Mouse (Mus musculus) forebrain, embryonic 13.5 days (tissue): Measurements from ENCODE around the gene Cldnd2. TPM values are rescaled to one million over a fixed set of nuclear protein-coding genes. Genes with fewer than 3 reads are reported as not detected.

ENCODE experiments used
- ATAC-seq: fragments of 200-750 bp; cut with Nextera tagmentation; 2 replicates; pipeline ENCODE4 v1.8.0; 2017
- H3K27ac ChIP-seq: fragments of 300-500 bp; sonication (generic); 2 replicates; pipeline ENCODE4 v1.5.1; 2015; ENCODE audit warnings: inconsistent platforms, mild to moderate bottlenecking, moderate library complexity
- H3K27me3 ChIP-seq: fragments of 300-500 bp; sonication (generic); 2 replicates; pipeline ENCODE4 v1.6.1; 2015; ENCODE audit warnings: mild to moderate bottlenecking, inconsistent platforms
- H3K36me3 ChIP-seq: fragments of 300-500 bp; sonication (generic); 2 replicates; pipeline ENCODE4 v1.6.1; 2015; ENCODE audit warnings: mild to moderate bottlenecking, inconsistent platforms; ENCODE audit not compliant: poor library complexity, severe bottlenecking
- H3K4me1 ChIP-seq: fragments of 300-500 bp; sonication (generic); 2 replicates; pipeline ENCODE4 v1.6.1; 2015; ENCODE audit warnings: inconsistent platforms
- H3K4me2 ChIP-seq: fragments of 300-500 bp; sonication (generic); 2 replicates; pipeline ENCODE4 v1.6.1; 2015; ENCODE audit warnings: inconsistent platforms, mild to moderate bottlenecking, moderate library complexity
- H3K4me3 ChIP-seq: fragments of 300-500 bp; sonication (generic); 2 replicates; pipeline ENCODE4 v1.5.1; 2015; ENCODE audit warnings: mild to moderate bottlenecking, inconsistent platforms
- H3K9ac ChIP-seq: fragments of 300-500 bp; sonication (generic); 2 replicates; pipeline ENCODE4 v1.6.1; 2015; ENCODE audit warnings: mild to moderate bottlenecking, inconsistent platforms
- H3K9me3 ChIP-seq: fragments of 300-500 bp; sonication (generic); replicated peaks from 2 replicates; pipeline ENCODE4 v1.6.1; 2016; ENCODE audit warnings: inconsistent platforms
- WGBS: fragments of 180-500 bp; shearing (Covaris S2); methylation state at CpG from one replicate; pipeline ENCODE4 v1.1.7; 2015; 5-methylcytosine and 5-hydroxymethylcytosine counted together
- polyA plus RNA-seq: library from polyadenylated mRNA; unstranded; fragments of >200 nt; fragmentation: Nextera tagmentation; extraction: Ambion mirVana; gene quantifications from 2 replicates; pipeline ENCODE4 v1.2.1, GENCODE M21; 2015

Cldnd2 gene
- polyA plus RNA-seq, 1 experiment from 2014 or later: not detected

DNA sequence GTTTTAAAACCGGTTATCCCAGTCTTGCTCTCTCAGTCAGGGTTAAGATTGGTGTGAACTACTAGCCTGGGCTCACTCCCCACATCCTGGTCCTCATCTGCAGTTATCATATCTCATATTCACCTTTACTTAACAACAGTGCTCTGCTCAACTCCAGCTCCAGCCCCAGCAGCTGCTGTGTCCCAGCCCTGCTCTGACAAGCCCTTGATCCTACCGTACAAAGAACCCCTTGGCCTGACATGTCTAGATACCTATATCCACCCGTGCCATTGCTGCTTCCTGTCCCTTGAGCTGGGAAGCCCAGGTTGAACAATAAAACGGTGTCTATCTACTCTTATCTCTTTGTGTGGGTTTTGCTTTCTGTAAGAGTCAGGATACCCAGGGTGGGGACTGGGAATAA is 11.1 kb upstream of the Cldnd2 start:
- H3K27me3 ChIP-seq: no peaks in the 10 kb centered on the region
- no peaks in the 10 kb centered on the region for H3K9me3 ChIP-seq
- no peak overlapping the region for H3K4me3 ChIP-seq
- H3K9ac ChIP-seq: no peak overlapping the region
- H3K4me1 ChIP-seq: no peaks in the 10 kb centered on the region
- no peak overlapping the region for H3K27ac ChIP-seq
- WGBS: 61% methylated on average over 4 of the region's 4 CpGs
- no peak overlapping the region for H3K4me2 ChIP-seq
- no peaks in the 10 kb centered on the region for H3K36me3 ChIP-seq
- ATAC-seq: no peak

DNA sequence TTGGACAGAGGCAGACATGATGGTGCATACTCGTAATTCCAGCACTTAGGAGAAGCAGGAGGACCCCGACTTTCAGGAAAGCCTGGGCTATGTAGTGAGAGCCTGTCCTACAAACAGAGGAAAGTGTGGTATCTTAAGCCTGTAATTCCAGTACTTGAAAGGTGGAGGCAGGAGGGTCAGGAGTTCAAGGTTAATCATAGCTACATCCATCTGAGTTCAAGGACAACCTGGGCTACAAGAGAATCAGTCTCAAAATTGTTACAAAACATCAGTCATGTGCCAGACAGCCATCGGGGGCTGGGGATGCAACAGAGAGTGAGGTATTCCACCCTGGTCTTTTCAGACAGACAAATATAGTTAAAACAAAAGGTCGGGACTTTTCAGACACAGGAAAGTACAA is 7.7 kb upstream of the Cldnd2 start:
- Histone ChIP-seq H3K9ac (no peak overlapping the region), H3K4me3 (no peak overlapping the region), H3K4me2 (no peak overlapping the region), H3K9me3 (no peaks in the 10 kb centered on the region), H3K27ac (no peak overlapping the region), H3K36me3 (no peaks in the 10 kb centered on the region), H3K4me1 (no peaks in the 10 kb centered on the region), H3K27me3 (no peaks in the 10 kb centered on the region)
- ATAC-seq: no peak
- 76% methylated on average over 4 of the region's 4 CpGs for WGBS

DNA sequence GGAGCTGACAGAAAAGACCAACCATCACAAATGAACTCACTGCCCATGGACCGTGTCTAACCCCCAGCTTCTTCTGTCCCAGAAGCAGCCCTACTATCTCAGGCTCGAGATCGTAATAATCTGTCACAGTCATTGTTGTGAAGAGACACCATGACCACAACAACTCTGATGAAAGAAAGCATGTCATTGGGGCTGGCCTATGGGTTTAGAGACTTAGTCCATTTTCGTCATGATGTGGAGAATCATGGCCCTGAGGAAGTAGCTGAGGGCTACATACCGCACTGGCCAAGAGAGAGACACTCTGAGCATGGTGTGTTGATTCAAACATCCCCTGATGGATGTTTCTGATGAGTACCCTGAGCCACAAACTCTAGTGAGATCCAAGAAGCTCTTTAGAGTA is 5.9 kb upstream of the Cldnd2 start:
- no peak for ATAC-seq
- H3K4me1 ChIP-seq: no peaks in the 10 kb centered on the region
- H3K27ac ChIP-seq: no peak overlapping the region
- H3K4me2 ChIP-seq: no peak overlapping the region
- no peaks in the 10 kb centered on the region for H3K27me3 ChIP-seq
- H3K4me3 ChIP-seq: no peak overlapping the region
- H3K36me3 ChIP-seq: no peaks in the 10 kb centered on the region
- H3K9ac ChIP-seq: no peak overlapping the region
- H3K9me3 ChIP-seq: no peaks in the 10 kb centered on the region
- 89% methylated on average over 5 of the region's 5 CpGs for WGBS

DNA sequence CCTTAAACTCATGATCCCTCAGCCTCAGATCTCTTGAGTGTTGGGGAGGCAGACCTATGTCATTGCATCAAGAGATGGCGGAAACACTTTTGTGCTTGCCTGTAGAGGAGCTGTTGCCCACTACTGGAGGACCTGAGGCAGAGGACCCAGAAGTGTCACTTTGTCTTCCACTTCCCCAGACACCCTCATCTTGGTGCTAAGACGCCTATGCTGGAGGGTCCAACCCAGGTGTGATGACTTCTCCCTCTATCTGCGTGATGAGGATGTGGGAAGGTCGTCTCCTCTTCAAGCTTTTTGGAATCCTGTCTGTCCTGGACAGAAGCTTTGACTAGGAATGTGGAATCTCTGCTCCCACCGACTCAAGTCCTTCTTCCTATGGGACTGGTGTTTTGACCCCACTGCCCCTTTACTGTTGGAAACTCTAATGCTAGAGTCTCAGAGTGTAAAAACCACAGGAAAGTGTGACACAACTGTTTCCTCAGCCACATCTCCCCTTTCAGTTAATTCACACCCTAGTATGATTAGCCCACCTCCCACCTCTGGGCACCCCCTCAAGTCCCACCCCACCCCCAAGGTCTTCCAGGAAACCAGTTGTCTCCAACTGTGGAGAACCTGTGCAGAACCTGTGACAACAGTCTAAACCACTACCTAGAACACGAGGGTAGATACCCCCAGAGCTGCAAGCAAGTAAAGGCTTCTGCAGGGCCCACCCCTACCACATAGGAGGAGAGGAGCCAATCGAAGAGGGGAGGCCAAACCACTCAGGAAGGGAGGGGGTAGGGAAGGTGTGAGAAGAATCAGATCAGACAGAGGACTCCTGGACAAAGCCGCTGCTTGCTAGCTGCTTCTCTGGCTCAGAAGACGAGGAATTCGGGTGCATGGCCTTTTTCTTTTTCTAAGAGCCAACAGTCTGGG is 4.0 kb upstream of the Cldnd2 start, which contains the start of gene Nkg7:
Gene Nkg7, plus strand, starts transcription at position 733 of the 915 bp plus-strand sequence.
- 78% methylated on average over 10 of the region's 10 CpGs for WGBS
- no peak within 1 kb of the TSS for H3K27ac ChIP-seq
- no peaks in the 10 kb centered on the region for H3K9me3 ChIP-seq
- H3K4me2 ChIP-seq: no peak within 1 kb of the TSS
- no peaks in the 10 kb centered on the region for H3K4me1 ChIP-seq
- no peak within 1 kb of the TSS for H3K4me3 ChIP-seq
- H3K9ac ChIP-seq: no peak within 1 kb of the TSS
- no peak for ATAC-seq
- H3K27me3 ChIP-seq: 0 out of 2 replicates have a peak, but pooled peaks cover 1% of the 10 kb centered on the region
- no peaks in the 10 kb centered on the region for H3K36me3 ChIP-seq

DNA sequence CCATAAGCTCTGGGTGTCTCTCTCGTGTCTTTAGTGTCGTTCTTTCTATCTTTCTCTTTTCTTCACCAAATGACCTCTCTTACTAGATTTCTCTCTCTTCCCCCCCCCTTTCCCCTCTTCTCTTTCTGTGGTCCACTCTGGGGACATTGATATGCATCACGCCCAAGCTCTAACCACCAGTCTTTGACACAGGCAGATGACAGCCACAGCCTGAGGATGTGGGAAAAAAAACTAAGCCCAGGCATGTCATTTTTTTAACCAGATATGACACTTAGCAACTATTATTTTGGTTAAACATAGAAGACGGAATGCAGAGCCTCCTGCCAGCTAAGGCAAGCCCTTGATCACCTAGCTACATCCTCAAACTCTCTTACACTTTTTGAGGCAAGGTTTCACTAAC is 2.0 kb upstream of the Cldnd2 start:
- no peak for ATAC-seq
- Histone ChIP-seq H3K4me2 (no peak overlapping the region), H3K9me3 (no peaks in the 10 kb centered on the region), H3K27ac (no peak overlapping the region), H3K4me3 (no peak overlapping the region), H3K9ac (no peak overlapping the region), H3K27me3 (0 out of 2 replicates have a peak, but pooled peaks cover 2% of the 10 kb centered on the region), H3K36me3 (no peaks in the 10 kb centered on the region), H3K4me1 (peaks cover 10% of the 10 kb centered on the region)
- 80% methylated on average over 4 of the region's 4 CpGs for WGBS

DNA sequence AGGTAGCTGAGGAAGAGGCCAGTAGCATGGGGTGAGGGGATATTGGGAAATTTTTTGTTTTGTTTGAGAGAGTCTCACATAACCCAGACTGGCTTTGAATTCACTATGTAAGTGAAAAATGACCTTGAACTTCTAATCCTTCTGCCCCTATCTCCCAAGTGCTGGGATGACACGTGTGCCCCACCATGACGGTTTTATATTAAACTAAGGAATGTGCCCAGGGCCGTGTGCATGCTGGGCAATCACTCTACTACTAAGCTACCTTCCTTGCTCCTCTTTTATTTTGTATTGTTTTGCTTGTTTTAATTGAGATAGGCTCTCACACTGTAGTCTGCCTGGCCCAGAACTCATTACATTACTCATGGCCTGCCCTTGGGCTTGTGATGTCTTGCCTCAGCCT is 489 bp downstream of the Cldnd2 start:
- H3K9me3 ChIP-seq: no peaks in the 10 kb centered on the region

DNA sequence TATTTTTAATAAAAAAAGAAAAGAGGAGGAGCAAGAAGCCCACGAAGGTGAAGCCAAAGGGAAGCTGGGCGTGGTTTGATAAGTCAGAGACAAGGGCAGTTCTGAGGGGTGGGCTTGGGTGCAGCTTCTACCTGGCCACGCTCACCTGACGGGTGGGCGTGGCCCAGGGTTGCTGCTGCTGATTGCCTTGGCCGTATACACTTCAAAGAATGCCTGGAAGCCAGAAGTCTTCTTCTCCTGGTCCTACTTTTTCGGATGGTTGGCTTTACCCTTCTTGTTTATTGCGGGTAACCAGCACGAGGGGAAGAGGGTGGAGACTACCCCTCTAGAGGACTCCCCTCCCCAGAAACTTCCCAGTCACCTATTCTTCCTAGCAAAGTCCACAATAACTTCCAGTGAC is 2.1 kb downstream of the Cldnd2 start:
- 8% methylated on average over 7 of the region's 9 CpGs for WGBS

More for the DNA sequence above, 489 bp downstream of the Cldnd2 start:
- WGBS: 80% methylated on average over 3 of the region's 3 CpGs
- H3K36me3 ChIP-seq: no peaks in the 10 kb centered on the region
- no peak overlapping the region for H3K27ac ChIP-seq
- H3K4me3 ChIP-seq: no peak overlapping the region
- no peak overlapping the region for H3K9ac ChIP-seq
- H3K4me2 ChIP-seq: no peak overlapping the region
- H3K4me1 ChIP-seq: peaks cover 21% of the 10 kb centered on the region
- no peak for ATAC-seq
- 0 out of 2 replicates have a peak, but pooled peaks cover 2% of the 10 kb centered on the region for H3K27me3 ChIP-seq

DNA sequence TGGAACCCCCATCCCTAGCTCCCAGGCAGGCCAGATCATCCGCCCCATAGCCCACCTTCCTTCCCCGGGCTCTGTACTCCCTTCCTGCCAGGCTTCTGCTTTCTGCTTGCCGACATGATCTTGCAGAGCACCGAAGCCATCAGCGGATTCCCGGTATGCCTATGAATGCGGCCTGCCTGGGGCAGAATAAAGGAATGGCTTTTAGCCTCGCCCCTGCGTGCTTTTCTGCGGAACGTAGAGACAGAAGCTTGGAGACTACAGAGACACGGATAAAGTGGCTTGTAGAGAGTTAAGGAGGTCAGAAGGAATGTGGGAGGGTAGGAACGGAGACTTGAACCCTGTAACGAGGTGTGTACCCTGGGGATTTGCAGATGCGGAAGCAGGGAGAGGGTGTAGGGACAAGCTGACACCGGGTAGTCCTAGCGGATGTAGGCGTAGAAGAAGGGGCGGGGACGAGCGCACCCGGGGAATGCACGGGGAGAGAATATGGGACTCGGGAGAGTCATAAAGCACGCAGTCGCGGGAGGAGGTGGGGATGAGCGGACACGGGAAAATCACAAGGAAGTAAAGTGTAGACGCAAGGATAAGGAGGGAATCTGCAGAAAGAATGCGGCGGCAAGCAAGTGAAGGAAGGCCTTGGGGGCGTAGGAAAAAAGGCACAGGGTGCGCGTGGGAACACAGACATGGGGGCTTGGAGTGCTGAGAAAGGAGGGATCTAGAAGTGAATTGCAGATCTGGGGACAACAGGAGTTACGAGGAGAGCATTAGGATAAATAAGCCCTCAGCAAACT is 2.7 kb downstream of the Cldnd2 start:
- H3K4me3 ChIP-seq: peak overlapping the region; percentile 57
- peaks cover 21% of the 10 kb centered on the region for H3K4me1 ChIP-seq
- no peaks in the 10 kb centered on the region for H3K9me3 ChIP-seq
- peak; percentile 86 for ATAC-seq
- WGBS: 1% methylated on average over 36 of the region's 36 CpGs
- H3K9ac ChIP-seq: peak overlapping the region; percentile 68
- peak overlapping the region; percentile 75 for H3K27ac ChIP-seq
- 0 out of 2 replicates have a peak, but pooled peaks cover 2% of the 10 kb centered on the region for H3K27me3 ChIP-seq
- H3K36me3 ChIP-seq: no peaks in the 10 kb centered on the region
- peak overlapping the region; percentile 84 for H3K4me2 ChIP-seq

More for the DNA sequence above, 2.1 kb downstream of the Cldnd2 start:
- no peak for ATAC-seq
- Histone ChIP-seq H3K4me2 (peak overlapping the region; percentile 84), H3K9me3 (no peaks in the 10 kb centered on the region), H3K9ac (peak overlapping the region; percentile 68), H3K27ac (0 out of 2 replicates have a peak overlapping the region, but pooled peaks have one; percentile 75), H3K4me3 (peak overlapping the region; percentile 57), H3K27me3 (0 out of 2 replicates have a peak, but pooled peaks cover 2% of the 10 kb centered on the region), H3K4me1 (peaks cover 21% of the 10 kb centered on the region), H3K36me3 (no peaks in the 10 kb centered on the region)

DNA sequence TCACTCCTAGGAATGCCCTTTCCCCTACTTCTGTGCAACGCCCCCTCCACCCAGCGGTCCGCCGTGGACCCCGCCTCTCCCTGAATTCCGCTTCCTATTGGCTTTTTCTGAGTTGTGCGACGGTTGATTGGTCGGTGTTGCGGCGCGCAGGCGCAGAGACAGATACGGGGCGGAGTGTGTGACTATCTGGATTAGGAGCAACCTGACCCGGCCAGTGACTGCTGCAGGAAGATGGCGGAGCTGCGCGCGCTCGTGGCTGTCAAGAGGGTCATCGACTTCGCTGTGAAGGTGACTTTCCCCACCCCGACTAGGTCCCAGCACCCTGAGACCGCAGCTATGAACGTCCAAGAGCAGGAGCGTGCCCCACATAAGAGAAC is 3.3 kb downstream of the Cldnd2 start, which contains the start of the genes Etfb and Gm45233:
Gene Etfb, plus strand, starts transcription at position 167 of the 377 bp plus-strand sequence.
Gene Gm45233, plus strand, starts transcription at position 212 of the 377 bp plus-strand sequence.
- Histone ChIP-seq H3K36me3 (no peaks in the 10 kb centered on the region), H3K9ac (peak within 1 kb of the TSS; percentile 68), H3K4me2 (peak within 1 kb of the TSS; percentile 84), H3K4me3 (peak within 1 kb of the TSS; percentile 57), H3K4me1 (peaks cover 21% of the 10 kb centered on the region), H3K27me3 (0 out of 2 replicates have a peak, but pooled peaks cover 2% of the 10 kb centered on the region), H3K27ac (peak within 1 kb of the TSS; percentile 75), H3K9me3 (no peaks in the 10 kb centered on the region)
- ATAC-seq: peak; percentile 98
- under 1% methylated on average over 27 of the region's 27 CpGs for WGBS

DNA sequence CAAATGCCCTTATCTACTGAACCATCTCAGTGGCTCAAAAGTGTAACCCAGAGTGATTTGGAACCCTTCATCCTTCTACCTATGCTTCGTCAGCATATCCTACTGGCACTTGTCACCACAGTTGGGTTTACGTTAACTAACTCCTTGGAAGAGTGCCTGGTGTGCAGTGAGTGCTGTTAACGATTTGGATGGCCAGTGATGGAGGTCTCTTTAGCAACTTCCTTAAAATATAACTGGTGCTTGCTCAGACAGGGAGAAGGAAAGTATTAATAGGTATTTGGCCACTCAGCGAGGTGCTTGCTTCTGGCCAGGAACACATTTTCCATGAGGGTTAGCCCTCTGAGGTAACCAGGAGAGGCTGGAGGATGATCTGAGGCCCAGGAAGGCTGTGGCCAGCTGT is 7.2 kb downstream of the Cldnd2 start:
- 86% methylated on average over 4 of the region's 4 CpGs for WGBS

DNA sequence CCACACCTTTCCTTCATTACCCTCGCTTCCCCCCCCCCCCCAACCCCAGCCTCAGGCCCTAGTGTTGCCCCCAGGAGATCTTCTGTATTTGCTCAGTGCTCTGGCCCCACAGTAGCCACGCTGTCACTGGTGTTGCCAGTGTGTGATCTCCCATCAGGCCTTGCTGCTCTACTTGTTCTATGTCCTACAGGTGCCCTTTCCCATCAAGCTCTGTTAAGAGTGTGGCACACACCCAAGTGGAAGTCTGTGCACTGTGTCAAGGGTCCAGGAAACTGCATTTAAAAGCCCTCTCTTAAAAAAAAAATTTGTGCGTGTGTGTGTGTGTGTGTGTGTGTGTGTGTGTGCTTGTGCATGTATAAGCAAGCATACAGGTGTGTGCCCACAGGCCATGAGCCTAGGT is 7.7 kb downstream of the Cldnd2 start:
- WGBS: 95% methylated on average over 2 of the region's 3 CpGs
- no peaks in the 10 kb centered on the region for H3K9me3 ChIP-seq
- H3K9ac ChIP-seq: no peak overlapping the region
- no peak overlapping the region for H3K4me2 ChIP-seq
- no peak overlapping the region for H3K27ac ChIP-seq
- no peak for ATAC-seq
- H3K27me3 ChIP-seq: no peaks in the 10 kb centered on the region
- peaks cover 11% of the 10 kb centered on the region for H3K4me1 ChIP-seq
- peaks cover 5% of the 10 kb centered on the region for H3K36me3 ChIP-seq
- H3K4me3 ChIP-seq: no peak overlapping the region

More for the DNA sequence above, 7.2 kb downstream of the Cldnd2 start:
- Histone ChIP-seq H3K36me3 (peaks cover under 1% of the 10 kb centered on the region; the same call in 1 of the 2 replicates), H3K27me3 (no peaks in the 10 kb centered on the region), H3K9me3 (no peaks in the 10 kb centered on the region), H3K27ac (no peak overlapping the region), H3K4me1 (peaks cover 16% of the 10 kb centered on the region), H3K4me3 (no peak overlapping the region), H3K4me2 (no peak overlapping the region), H3K9ac (no peak overlapping the region)
- no peak for ATAC-seq

DNA sequence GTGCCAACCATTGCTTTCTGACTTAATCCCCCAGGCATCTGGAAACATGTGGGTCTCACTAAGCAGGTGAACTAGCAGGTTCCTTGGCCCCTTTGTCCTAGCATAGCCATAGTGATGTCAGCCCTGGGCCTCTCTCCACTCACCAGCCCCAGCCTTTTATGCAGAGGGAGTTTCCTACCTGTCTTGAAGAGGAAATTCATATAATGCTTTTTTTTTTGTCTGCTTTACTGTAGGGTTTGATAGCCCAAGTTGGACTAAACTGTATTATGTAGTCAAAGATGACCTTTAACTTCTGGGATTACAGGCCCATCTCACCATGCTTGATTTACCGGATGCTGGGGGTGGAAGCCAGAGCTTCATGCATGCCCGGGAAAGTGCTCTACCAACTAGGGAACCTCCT is 9.2 kb downstream of the Cldnd2 start:
- Histone ChIP-seq H3K4me2 (no peak overlapping the region), H3K9me3 (no peaks in the 10 kb centered on the region), H3K9ac (no peak overlapping the region), H3K4me1 (peaks cover 3% of the 10 kb centered on the region), H3K4me3 (no peak overlapping the region), H3K27me3 (no peaks in the 10 kb centered on the region), H3K27ac (no peak overlapping the region), H3K36me3 (peaks cover 21% of the 10 kb centered on the region)
- WGBS: 98% methylated on average over 2 of the region's 2 CpGs
- ATAC-seq: no peak
